Mouse (Mus musculus): Measurements from ENCODE around the gene Chrne.

The Chrne gene

DNA sequence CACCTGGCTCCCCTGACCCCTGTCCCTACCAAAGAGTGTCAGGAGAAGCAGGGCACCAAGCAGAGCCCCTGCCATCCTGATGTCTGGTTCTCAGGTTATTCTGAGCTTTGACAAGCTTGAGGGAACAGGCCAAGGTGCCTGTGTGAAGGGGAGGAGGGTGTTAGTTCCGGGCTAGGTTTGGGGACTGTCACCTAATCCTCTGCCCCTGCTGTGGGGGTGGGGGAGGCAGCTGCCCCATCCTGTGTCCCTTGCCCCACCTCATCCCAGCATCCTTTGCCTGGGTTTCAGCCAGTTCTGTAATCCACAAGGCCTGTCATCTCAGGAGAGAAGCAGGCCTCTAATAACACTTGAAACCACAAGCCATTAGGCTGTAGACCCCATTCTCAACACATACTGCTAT, at the start of gene Chrne:
Gene Chrne, minus strand, starts transcription at position 116 of the 400 bp plus-strand sequence.
- DNase-seq (ENCODE audit: low read depth in 2 of 2, low spot score in 2 of 2), result no peak

DNA sequence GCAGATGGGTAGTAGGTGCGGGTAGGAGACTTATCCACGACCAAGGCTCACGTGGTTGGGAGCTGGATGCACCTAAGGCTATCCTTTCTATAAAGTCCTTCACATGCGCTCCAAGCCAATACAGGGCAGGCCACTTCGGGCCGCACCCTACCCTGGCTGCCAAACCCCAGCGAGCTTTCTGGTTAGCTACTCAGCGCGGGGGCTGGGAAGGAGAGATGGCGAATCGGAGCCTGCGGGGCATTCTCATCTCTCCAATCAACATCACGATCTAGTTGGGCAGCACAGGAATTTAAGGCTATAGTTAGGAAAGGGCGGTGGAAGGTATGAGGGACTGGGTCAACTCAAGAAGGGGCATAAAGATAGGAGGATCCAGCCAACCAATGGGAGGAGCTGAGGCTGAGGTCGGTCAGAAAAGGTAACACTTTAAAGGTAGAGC, 49.3 kb upstream of the Chrne start:
- no peak for DNase-seq (ENCODE audit: low read depth in 2 of 2, low spot score in 2 of 2)

DNA sequence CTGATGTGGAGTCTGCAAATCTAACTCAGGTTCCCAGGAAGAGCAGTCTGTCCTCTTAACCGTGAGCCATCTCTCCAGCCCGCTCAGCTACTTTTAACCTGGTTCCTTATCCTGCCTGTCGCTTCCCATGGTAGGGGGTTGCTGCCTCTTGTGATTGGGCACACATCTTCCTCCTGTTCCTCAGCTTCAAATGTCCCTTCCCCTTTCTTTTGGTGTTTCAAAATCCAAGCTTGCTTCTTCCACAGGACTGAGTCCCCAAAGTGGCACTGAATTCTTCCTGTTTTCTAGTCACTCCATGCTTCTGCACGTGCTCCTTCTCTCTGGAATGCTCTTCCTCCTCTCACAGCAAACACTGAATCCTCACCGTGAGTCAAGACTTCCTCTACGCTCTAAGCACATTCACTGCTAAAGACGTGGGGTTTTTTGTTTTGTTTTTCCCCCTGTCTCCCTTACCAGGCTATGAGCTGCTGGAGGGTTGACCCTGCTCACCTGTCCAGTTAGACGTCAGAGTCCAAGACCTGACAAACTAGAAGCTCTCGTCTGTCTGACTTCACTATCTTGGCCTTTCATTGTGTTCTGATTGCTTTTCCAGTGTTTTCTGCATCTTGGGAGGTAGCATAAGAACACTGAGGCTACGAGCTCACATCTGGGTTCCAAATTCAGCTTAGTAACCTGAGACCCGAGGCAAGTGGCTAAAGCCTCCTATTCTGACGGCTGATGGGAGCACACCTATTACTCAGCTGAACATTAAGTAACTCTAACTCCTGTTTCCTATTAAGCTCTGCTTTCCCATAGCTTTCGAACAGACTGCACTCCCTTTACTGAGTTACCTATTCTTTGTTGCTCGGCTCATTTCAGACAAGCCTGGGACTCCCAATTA, 48.5 kb upstream of the Chrne start:
- no peak for DNase-seq (ENCODE audit: low read depth in 2 of 2, low spot score in 2 of 2)

DNA sequence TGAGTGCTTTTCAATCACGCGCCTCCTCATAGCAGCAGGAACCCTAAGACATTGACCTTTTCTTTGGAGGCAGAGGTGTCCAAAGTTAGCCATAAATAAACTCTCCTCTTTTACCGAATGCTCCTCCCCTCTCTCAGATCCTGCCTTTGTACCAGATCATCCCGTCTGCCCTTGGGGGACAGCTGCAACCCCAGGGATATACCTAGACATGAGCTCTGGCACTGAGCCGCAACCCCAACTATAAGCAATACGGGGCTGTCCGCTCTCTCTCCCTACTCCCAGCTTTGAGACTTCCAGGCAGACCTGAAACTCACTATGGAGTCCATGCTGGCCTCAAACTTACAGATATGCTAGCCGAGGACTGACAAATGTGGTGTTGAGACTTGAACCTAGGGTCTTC, 47.7 kb upstream of the Chrne start:
- no peak for DNase-seq (ENCODE audit: low read depth in 2 of 2, low spot score in 2 of 2)

DNA sequence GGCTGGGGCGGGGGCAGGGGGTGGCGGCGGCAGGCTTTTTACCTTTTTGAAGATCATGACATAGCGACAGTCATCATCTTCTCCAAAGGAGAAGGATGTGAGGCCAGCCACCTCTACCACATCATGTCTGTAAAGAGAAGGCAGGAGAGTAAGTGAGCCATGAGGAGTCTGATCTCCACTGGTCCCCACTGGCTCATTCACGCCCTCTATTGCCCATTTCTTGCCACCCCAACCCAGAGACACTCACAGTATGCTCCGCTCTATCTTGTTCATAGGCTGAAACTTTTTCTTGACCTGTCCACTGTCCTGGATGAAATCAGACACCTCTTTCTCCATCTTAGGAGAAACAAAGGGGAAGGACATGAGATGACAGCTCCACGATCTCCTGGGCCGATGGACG, 45.7 kb upstream of the Chrne start:
- DNase-seq (ENCODE audit: low read depth in 2 of 2, low spot score in 2 of 2), result no peak

DNA sequence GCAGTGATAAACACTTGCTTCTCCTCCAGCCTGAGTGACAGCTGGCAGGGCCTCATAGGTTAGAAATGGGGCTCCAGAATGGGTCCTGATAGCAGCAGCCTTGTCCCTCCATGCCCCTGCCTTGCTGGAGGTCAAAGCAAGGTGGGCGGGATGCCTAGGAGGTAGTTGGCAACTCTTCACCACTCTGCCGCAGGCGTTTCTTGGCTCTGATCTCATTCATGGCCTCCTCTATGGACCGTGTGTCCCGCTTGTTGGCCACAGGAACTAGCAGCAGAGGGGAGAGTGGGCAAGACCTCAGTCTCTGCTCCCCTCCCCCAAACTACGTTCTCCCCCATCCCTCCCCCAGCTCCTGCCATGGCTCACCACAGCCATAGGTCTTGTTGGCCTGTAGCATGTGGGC, 44.9 kb upstream of the Chrne start:
- DNase-seq (ENCODE audit: low read depth in 2 of 2, low spot score in 2 of 2), result no peak

DNA sequence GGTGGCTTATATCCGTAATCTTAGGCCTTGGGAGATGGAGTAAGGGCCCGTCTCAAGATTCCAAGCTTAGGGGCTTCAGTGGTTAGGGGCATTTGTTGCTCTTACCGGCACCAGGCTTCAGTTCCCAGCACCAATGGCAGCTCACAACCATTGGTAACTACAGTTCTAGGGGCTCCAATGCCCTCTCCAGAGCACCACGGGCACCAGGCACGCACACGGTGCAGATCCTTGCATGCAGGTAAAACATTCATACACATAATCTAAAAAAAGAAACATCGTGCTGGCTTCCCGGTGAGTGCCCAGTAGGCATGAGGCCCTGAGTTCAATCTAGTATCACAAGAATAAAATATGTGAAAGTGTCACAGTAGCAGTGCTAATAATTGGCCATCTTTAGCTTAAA, 44.1 kb upstream of the Chrne start:
- DNase-seq (ENCODE audit: low read depth in 2 of 2, low spot score in 2 of 2), result no peak

DNA sequence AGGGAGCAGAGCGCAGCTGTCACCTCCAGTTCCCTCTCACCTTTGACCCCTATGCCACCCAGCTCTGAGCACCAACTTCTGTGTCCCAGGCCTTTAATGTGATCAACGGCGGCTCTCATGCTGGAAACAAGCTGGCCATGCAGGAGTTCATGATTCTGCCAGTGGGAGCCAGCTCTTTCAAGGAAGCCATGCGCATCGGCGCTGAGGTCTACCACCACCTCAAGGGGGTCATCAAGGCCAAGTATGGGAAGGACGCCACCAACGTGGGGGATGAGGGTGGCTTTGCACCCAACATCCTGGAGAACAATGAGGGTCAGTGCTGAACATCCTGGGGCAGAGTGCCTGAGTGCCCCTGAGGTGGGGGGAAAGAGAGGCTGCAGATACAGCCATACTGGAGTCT, 41.6 kb upstream of the Chrne start:
- DNase-seq (ENCODE audit: low read depth in 2 of 2, low spot score in 2 of 2), result no peak

DNA sequence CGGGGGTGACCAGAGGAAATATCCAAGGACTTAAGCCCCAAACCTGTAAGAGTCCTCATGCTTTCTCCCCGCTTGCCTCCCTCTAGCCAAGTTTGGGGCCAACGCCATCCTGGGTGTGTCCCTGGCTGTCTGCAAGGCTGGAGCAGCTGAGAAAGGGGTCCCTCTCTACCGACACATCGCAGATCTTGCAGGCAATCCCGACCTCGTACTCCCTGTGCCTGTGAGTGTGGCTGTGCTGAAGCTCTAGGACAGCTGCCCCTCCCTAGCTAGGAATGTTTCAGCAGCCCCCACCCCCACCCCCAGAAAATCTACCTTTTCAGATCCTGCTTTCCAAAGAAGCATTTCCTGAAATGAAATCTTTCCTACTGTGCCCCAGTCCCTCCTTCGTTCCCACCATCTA, 39.9 kb upstream of the Chrne start:
- no peak for DNase-seq (ENCODE audit: low read depth in 2 of 2, low spot score in 2 of 2)

DNA sequence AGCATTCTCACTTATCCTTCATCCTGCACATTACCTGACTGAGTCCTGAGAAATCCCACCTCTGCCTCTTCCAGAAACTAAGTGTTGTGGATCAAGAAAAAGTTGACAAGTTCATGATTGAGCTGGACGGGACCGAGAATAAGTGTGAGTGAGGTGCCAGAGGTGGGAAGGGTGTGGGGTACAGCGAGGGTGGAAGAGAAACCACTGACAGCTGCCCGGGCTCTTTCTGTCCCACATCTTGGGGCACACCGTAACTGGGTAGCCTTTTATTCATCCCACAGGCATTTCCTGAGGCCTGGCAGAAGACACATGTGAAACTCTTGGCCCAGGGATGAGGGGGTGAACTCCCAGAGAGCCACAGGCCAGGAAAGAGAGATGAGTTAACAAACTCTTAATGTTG, 39.5 kb upstream of the Chrne start:
- no peak for DNase-seq (ENCODE audit: low read depth in 2 of 2, low spot score in 2 of 2)

DNA sequence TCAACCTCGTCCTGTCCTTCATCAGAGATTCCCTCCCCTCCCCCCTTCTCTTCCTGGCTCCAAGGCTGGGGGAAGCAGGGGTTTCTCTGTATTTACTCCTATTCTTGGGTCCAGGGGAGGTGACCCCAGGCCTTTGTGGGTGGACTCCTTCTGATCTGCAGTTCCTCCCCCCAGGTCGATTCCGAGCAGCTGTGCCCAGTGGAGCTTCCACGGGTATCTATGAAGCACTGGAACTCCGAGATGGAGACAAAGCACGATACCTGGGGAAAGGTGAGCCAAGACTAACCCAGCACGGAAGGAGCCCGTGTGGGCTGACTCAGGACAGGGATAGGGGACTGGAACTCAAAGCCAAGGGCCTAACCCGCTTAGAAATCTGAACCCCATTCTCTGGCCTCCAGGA, 39.0 kb upstream of the Chrne start:
- no peak for DNase-seq (ENCODE audit: low read depth in 2 of 2, low spot score in 2 of 2)

DNA sequence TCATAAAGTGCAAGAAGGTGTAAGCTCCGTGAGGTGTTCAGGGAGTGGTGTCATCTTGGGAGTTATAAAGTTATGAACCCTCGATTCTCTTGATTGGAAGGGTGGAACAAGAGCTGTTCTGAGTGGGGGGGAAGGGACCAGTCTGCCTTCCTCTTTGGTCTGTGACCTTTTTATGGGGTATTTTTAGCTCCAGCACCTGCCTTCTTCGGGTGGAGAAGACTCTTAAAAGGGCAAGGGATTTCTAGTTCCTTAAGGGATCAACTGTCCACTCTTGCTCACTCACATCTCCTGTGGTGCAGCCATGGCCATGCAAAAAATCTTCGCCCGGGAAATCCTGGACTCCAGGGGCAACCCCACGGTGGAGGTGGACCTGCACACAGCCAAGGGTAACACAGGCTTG, 38.6 kb upstream of the Chrne start:
- no peak for DNase-seq (ENCODE audit: low read depth in 2 of 2, low spot score in 2 of 2)

DNA sequence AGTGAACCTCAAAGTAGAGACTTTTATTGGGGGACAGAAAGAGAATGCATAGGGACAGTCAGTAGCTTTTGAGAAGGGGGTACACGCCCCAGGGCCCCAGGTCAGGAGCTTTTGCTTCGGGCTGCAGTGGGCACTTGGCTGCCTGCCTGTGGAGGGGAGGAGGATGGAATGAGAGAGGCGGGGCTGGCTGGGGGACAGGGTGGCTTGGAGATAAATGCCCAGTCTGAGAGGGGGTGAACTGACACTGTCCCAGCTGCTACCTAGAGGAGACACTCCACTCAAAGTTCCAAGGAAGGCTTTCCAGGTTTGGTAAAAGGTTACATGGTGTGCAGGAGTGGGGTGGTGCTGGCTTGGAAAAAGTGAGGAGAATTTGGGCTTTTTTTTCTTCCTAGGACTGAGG, 37.9 kb upstream of the Chrne start, which contains the start of gene Eno3:
Gene Eno3, plus strand, starts transcription at position 239 of the 400 bp plus-strand sequence.
- no peak for DNase-seq (ENCODE audit: low read depth in 2 of 2, low spot score in 2 of 2)

DNA sequence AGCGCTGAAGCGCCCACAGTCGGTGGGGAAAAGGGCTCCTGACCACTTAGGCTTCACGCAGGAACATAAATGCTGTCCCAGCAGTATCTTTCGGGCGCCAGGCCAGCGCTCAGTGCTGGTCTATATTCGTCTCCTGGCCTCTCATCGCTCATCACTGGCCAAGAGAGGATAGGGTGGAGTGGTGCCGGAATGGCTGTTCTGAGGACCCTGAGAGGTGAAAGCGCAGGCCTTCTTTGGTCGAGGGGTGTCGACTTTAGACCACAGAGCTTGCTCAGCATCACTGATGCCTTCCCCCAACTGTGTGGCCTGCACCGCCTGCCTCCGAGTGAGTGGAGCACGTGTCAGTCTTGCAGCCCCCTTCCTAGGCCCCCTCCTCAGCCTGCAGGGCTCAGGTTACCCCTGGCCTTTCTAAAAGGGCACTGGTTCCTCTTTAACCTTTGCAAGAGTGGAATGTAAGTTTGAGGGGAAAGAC, 37.5 kb upstream of the Chrne start:
- no peak for DNase-seq (ENCODE audit: low read depth in 2 of 2, low spot score in 2 of 2)

DNA sequence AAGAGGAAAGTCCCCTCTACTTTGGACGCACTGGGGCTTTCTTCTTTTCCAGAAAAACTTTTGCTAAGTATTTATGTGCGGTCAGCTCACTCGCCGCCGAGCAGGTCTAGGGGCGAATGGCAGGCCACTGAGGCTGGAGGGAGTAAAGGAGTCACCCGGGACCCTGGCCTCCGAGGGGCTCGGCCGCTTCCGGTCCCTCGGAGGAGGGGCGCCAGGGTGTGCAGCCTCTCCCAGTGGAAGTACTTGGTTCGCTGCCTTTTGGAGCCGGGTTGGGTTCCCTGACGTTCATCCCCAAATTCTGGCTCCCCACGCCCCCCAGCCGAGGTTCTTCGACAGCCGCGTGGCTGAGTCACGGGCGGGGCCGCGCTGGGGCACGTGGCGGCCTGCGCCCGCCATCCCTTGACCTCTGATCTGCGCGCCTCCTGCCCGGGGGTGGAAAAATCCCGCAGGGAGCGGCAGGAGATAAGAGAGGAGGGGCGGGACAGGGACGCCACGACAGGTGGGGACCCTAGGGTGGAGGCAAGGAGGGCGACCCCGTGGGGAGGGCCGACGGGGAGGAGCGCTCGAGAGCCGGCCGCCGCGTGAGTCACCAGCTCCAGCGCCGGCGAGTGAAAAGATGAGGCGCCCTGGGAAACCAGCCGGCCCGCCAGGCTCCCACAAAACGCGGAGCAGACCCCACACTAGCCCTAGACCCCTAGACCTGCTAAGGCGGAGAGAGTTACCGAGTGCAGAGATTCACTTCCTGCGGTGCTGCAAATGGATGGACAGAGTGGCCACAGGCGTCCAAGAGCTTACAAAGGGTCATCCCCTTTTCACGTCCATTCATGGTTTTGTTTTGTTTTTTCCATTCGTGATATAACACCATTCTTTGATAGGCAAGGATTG, 36.8 kb upstream of the Chrne start:
- peak; percentile 26 for DNase-seq (ENCODE audit: low read depth in 2 of 2, low spot score in 2 of 2)

DNA sequence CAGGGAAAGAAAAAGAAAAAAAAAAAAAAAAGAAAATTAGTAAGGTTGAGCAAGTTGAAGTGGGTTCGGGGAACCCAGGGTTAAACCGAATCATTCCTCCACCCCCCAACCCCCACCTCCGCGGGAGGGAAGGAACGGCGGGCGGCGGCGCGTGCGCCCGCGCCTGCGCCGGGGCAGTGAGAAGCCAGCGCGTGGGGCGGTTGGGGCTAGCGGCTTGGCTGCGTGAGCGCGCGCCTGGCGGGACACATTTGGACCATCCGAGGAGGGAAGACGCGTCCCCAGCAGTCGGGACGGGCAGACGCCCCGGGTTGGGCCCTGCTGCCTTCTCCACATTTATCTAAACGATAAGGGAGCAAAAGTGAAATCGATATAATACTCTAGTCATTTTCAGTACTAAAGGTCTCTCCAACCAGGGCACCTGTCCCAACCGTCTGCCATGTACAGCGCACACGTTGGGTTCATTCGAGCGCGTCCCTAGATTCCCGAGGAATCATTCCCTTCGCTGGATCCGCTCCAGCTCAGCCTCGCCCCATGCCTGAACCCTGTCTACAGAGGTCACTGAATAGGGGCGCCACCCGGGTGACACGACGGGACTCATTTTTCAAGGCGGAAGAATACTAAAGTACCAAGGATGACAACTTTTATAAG, 36.0 kb upstream of the Chrne start:
- peak; percentile 50 to 68 for DNase-seq (ENCODE audit: low read depth in 2 of 2, low spot score in 2 of 2)

DNA sequence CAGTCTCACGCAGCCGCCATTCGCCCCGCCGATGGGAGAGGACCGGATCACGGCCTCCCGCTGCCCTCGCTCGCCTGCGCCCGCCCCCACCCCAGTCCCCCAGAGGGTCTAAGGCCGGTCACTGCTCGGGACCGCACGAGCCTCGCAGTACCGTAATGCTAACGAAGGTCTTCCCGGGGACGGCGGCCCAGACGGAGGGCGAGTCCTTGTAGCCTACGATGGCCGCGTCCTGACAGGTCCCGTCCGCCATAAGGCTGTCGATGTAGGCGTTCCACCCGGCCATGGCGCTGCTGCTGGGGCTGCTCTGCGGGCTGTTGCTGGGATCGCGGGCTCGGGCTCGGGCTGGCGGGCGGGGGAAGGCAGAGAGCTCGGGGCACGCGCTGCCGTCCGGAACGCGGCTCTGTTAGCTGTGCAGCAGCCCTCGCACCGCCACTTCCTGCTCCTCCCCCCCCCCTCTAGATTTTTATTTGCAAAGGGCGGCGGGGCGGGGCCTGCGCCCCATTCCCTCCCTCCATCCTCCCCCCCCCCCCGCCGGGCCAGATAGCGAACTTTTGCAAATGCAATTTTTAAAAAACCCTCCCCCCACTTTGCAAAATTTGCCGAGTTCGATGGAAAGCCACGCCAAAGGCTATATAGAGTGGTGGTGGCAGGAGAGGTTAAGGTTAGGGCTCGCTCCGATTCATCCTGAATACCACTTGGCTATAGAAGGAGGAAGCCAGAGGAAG, 35.3 kb upstream of the Chrne start, which contains the start of gene Pfn1:
Gene Pfn1, minus strand, starts transcription at position 447 of the 725 bp plus-strand sequence.
- DNase-seq (ENCODE audit: low read depth in 2 of 2, low spot score in 2 of 2), result peak; percentile 64 to 67

DNA sequence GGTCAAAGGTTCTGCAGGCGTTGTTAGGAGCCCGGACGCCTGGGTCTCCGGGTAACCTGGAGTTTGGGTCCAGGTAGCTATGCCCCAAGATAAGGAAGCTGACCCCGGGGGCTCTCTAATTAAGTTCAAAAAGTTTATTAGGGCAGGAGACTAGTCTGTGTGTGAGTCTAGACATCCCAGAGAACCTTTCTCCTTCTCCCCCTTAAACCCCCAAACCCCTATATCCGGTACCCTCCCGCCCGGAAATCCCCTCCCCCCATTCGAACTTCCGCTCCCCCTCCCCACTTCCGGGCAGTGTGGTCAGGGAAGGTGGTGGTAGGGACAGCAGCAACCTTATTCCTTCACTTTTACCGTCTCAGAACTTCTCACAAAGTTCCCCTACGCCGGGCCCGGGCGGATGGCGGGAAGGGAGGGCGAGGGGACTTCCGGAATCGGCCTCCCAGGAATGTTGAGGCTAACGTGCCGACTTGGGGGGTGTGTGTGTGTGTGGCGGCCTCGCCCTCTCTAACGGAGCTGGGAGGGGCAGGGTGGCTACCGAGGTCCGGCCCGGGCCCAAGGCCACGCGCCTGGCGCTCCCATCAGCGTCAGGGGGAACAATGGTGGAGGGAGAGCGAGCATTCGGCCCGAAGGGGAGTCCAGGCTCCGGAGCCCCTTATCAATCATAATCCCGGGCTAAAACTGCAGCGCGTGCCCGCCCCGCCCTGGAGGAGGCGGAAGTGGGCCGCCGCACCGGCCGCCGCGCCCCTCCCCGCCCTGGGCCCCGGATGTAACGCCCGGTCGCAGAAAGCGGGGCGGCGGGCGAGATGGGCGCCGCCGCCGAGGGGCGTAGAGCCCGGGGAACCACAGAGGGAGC, 34.6 kb upstream of the Chrne start:
- peak; percentile 41 to 51 for DNase-seq (ENCODE audit: low read depth in 2 of 2, low spot score in 2 of 2)

DNA sequence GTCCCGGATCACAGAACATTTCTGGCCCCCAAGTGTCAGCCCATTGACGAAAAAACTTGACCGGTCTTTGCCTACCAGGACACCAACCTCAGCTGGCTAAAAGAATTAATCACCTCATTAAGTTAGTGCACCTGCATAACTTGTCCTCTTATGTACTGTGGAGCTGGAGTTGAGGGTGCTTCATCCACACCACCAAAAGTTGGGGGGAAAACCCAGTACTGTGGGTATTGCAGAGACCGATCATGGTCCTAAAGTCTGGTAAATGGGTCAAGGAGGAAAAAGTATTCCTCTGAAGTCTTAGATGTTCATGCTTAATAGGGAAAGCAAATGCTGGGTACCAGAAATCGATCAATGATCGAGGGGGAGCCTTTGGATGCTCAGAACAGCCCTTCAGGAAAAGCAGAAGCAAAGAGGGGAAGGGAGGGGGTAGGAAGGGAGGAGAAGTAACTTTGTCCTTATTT, 33.9 kb upstream of the Chrne start:
- DNase-seq (ENCODE audit: low read depth in 2 of 2, low spot score in 2 of 2), result peak in 1 of 2 experiments; percentile 37
